Mouse (Mus musculus): ENCODE data around the gene Jade2.

Gene Jade2

GRCm38 (mm10) chr11:51857081-51857671 lies at the start of gene Jade2:
TSS of gene Jade2 (minus strand) at chr11:51857653.
- peak; percentile 69 for DNase-seq

- no peak for DNase-seq
Measured at GRCm38 (mm10) chr11:51904224-51904623, 46.8 kb upstream of the Jade2 start.

- no peak for DNase-seq
Measured at GRCm38 (mm10) chr11:51899691-51900090, 42.2 kb upstream of the Jade2 start.

- DNase-seq, result no peak
Measured at GRCm38 (mm10) chr11:51898326-51899080, 41.0 kb upstream of the Jade2 start.

GRCm38 (mm10) chr11:51897311-51897710 lies 39.9 kb upstream of the Jade2 start:
- no peak for DNase-seq

- no peak for DNase-seq
Measured at GRCm38 (mm10) chr11:51896012-51896411, 38.6 kb upstream of the Jade2 start.

GRCm38 (mm10) chr11:51885681-51886080 lies 28.2 kb upstream of the Jade2 start:
- no peak for DNase-seq

GRCm38 (mm10) chr11:51884092-51884491 lies 26.6 kb upstream of the Jade2 start:
- DNase-seq, result no peak

GRCm38 (mm10) chr11:51883670-51884069 lies 26.2 kb upstream of the Jade2 start:
- peak; percentile 7 for DNase-seq

GRCm38 (mm10) chr11:51881776-51882175 lies 24.3 kb upstream of the Jade2 start:
- no peak for DNase-seq

- DNase-seq, result no peak
Measured at GRCm38 (mm10) chr11:51881041-51881730, 23.7 kb upstream of the Jade2 start.

GRCm38 (mm10) chr11:51876943-51877344 lies 19.5 kb upstream of the Jade2 start:
- no peak for DNase-seq

GRCm38 (mm10) chr11:51875792-51876195 lies 18.3 kb upstream of the Jade2 start:
- no peak for DNase-seq

GRCm38 (mm10) chr11:51875086-51875485 lies 17.6 kb upstream of the Jade2 start:
- DNase-seq, result no peak

- DNase-seq, result no peak
Measured at GRCm38 (mm10) chr11:51874266-51875036, 17.0 kb upstream of the Jade2 start.

- no peak for DNase-seq
Measured at GRCm38 (mm10) chr11:51873141-51873540, 15.7 kb upstream of the Jade2 start.

- DNase-seq, result no peak
Measured at GRCm38 (mm10) chr11:51867261-51867660, 9.8 kb upstream of the Jade2 start.

- DNase-seq, result no peak
Measured at GRCm38 (mm10) chr11:51866020-51866419, 8.6 kb upstream of the Jade2 start.

GRCm38 (mm10) chr11:51860666-51861065 lies 3.2 kb upstream of the Jade2 start:
- no peak for DNase-seq

GRCm38 (mm10) chr11:51859561-51859960 lies 2.1 kb upstream of the Jade2 start:
- DNase-seq, result no peak

GRCm38 (mm10) chr11:51858528-51859051 lies 1.1 kb upstream of the Jade2 start:
- DNase-seq, result peak; percentile 72

- DNase-seq, result peak; percentile 73
Measured at GRCm38 (mm10) chr11:51857818-51858527, 520 bp upstream of the Jade2 start.

Measured in embryo, embryonic 11 days (tissue).